Mouse (Mus musculus) brain, embryonic 14.5 days (tissue): ENCODE data around the gene 2610001J05Rik. TPM values are rescaled to one million over a fixed set of nuclear protein-coding genes. Genes with fewer than 3 reads are reported as not detected.

Experiments
- DNase-seq: peaks from one replicate; pipeline ENCODE4 v3.0.0-alpha.2; 2011; ENCODE audit warnings: low read depth
- CTCF ChIP-seq: fragments of 200-500 bp; IDR thresholded peaks from 2 replicates; pipeline ENCODE4 v1.5.1; 2012; ENCODE audit warnings: inconsistent platforms, mild to moderate bottlenecking, moderate library complexity, borderline replicate concordance; ENCODE audit not compliant: insufficient read depth, insufficient read length; ENCODE audit errors: extremely low read depth
- POLR2A ChIP-seq: fragments of 200-500 bp; IDR thresholded peaks from 2 replicates; pipeline ENCODE4 v1.6.1; 2012; ENCODE audit warnings: mild to moderate bottlenecking, inconsistent platforms, borderline replicate concordance; ENCODE audit not compliant: poor library complexity, insufficient read depth, insufficient read length, severe bottlenecking; ENCODE audit errors: extremely low read depth
- polyA plus RNA-seq: library from polyadenylated mRNA; depleted of rRNA; stranded (reverse); fragments of >200 nt; gene quantifications from 2 replicates; pipeline ENCODE4 v1.2.3, GENCODE M21; 2012; rRNA removed

Gene 2610001J05Rik
- 49.1 and 56.9 TPM in 2 replicates for polyA plus RNA-seq

DNA sequence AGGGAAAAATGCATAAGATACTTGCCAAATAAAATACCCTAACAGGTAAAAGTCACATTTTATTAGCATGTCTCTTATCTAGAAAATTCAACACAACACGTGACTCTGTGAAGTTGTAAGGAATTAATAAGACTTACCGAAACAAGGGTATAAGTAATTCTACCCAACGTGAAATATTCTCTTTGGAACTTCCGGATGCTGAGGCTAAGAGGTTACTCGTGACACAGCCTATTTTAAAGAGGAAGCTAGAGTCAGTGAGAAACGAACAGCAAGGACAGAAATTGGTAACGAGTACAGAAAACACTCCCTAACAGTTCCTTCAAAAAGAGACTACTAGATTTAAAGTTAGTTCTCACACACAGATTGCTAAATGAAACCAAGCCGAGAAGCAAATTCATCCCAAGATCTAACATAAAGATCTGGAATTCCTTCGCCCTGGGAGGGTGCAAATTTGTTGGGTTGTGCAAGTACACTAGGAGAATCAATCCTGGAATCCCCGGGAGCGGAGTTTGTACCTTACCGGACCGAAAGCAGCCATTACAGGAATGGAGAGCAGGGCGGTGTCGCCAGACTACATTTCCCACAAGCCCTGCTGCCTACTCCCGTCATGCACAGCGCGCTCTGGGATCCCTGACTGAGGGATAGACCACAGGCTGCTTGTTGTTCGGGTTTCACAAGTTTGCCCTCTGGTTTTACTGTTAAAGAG lies at the start of gene 2610001J05Rik:
Gene 2610001J05Rik, minus strand, starts transcription at position 600 of the 706 bp plus-strand sequence.
- TF ChIP-seq CTCF (no peak), POLR2A (peak; percentile 59; the same call in 1 of the 2 replicates)
- DNase-seq: peak; percentile 98

DNA sequence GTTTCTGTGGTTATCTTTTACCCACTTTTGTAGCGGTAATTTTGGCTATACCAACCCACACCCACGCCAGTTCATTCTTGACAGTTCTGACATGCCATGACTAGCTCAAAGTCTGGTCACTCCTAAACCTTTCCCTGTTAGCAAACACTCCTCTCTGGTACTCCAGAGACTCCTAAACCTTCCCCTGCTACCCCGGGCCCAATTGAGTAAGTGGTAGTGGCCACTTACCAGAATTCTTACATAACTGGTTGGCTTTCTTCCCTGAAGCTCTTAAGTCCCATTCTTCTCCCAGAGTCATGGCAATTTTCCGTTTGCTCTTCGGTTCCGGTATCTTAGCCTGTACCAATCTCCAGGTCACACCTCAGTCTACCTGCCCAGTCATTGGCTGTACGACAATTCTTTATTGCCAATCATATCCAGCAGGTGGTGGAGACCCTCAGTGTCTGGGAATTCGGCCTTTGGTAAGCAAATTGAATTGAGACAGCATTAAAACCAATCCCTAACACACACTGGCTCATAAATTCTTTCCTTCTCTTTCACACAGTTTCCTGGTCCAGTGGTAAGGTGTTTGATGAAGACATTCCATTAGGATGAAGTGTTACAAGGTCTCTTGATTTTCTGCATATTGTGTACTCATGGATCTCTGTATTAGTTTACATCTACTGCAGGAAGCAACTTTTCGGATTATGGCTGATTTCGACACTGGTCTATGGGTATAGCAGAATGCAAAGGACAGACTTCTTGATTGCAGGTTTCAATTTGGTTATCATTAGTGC lies 38.6 kb upstream of the 2610001J05Rik start:
- no peak for DNase-seq
- no peak for TF ChIP-seq CTCF
- no peak for TF ChIP-seq POLR2A

DNA sequence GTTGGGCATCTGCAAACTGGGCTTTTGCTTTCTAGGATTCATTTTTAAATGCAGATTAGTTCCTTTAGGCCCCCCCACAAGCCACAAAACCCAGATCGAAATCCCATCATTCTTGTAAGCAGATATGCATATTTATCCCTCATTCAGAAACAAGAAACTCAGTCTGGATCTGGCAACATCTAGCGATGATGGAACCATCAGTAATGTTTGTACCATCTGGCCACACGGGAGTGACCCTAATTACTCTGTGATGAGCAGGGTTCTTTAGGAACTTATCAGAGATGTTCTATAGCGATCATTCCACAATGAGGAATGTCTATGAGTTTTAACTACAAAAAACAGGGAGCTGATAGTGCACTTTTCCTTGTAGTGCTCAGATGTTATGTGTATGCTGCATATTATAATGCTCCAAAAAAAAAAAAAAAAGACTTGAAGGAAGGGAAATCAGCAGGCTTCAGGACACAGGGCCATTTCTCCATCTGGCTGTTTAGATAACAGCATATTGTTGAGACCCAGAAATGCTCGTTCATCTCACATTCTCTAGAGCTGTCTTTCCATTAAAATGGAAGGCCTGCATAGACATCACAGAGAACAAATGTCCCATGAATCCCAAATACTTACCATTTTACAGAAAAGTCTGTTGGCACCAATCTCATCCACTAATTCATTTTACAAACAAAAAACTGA lies 31.8 kb upstream of the 2610001J05Rik start:
- TF ChIP-seq POLR2A (no peak), CTCF (no peak)
- DNase-seq: no peak

DNA sequence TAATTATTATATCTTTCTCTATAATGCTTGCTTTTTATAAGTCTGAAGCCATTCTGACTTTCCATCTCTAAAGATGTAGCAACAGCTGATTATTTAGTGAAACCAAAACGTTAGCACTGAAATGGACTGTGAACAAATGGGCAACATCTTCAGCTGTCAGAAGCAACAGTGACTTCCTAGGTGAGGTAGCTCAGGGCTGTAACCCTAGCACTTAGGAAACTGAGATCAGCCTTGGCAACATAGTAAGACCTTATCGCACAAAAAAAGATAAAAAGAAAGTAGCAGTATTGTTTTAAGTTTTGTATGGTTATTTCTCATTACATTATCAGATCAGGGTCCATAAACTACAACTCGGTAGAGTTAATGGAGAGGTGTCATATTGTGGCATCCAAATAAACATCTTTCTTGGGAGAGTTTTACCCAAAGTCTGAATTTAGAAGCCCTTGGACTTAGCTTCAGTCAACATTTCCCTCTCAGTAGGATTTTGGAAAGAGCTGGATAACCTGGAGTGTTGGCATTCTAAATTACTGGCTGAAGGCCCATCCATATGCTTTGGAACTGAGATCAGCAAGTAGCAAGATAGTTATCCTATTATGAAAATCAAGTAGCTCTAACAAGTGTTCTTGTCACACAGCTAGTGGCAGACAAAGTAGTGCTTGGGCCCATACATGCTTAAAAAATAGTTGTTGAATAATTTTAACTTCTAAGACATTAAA lies 13.7 kb upstream of the 2610001J05Rik start:
- no peak for TF ChIP-seq CTCF
- no peak for TF ChIP-seq POLR2A
- DNase-seq: no peak

DNA sequence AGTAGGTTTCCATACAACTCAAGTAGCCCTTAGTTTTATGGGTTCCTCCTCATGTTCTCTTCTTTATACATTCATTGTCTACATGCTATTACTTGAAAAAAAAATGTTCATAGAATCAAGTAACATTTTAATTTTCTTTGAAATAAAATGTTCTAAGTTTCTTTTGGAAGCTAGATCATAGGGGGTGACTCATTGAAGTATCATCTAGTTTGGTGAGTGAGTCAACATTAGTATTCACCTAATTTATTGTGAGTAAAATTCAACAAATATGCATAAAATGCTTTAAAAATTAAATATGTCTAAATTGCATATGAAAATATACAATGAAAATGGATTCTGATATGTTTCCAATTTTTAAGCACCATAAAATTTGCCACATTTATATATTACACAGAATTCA lies 11.6 kb upstream of the 2610001J05Rik start:
- no peak for DNase-seq
- TF ChIP-seq CTCF (no peak), POLR2A (no peak)

DNA sequence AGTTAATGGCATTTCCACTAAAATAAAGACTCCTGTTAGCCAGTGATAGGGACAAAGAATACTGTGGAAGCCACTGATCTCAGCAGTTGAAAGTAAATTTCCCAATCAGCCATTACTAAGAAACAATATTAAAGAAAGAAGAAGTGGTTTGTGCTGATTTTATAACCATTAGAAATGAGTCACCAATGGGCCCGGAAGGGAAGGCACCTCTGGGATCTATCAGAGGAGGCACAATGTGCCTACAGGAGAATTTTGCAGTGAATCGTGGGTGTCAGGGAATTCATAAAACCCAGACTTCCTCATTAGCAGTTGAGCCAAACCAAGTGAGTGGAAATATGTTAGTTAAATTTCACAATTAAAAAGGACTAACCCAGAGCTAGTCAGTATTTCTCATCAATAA lies 2.6 kb upstream of the 2610001J05Rik start:
- TF ChIP-seq POLR2A: no peak
- TF ChIP-seq CTCF: no peak

DNA sequence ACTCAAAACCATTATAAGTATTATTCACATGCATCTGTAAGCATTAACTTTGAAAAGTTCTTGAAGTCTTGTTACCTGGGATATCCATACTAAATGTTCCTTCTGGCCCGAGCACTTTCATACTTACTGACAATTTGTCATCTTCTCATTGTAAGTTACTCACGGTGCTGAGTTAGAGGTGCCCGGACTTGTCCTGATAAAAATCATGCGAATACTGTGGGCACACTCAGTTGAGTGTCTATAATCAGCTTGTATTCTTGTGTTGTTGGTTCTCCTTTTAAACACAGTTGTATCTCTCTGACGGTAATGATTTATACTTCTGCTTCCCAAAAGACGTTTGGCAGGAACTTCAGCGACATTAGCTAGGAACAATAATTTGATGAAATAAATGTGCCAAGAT lies 758 bp upstream of the 2610001J05Rik start:
- TF ChIP-seq POLR2A: no peak
- TF ChIP-seq CTCF: no peak
- DNase-seq: peak; percentile 23

More for the DNA sequence above, 2.6 kb upstream of the 2610001J05Rik start:
- no peak for DNase-seq

DNA sequence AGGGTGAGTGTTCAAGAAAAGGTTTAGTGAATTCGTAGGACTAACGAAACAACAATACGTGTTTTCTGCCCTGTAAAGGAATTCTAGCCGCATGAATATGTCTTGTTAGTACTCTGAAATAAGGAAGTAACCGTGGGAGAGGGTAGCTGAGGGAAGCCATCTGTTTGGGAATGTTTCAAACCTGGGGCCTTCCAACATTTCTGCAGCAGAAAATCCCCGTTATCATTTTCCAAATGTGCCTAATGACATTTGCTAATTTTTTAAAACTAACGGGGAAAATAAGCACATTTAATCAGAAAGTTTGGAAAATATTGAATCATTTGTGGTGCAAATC lies 274 bp upstream of the 2610001J05Rik start:
- no peak for DNase-seq
- no peak for TF ChIP-seq CTCF
- no peak for TF ChIP-seq POLR2A

DNA sequence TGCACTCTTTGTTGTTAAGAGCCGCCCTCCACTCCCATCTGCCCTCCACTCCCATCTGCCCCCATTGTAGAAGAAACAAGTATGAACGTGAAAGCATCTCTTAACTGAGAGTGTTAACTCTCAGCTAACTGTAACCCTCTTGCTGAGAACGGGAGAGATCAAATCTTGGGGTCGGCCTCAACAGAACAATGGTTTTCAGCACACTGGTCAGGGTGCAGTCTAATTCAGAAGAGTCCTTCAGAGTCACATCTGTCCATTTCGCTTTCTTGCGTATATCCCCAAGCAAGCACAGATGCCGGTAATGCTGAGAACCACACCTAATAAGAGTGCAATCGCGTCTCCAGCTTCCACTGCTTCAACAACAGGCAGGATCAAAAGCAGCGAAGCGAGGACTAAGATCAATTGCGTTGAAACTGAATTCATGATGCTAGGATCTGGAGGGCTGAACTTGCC lies 1.0 kb downstream of the 2610001J05Rik start:
- no peak for TF ChIP-seq POLR2A
- no peak for TF ChIP-seq CTCF
- DNase-seq: peak; percentile 69

DNA sequence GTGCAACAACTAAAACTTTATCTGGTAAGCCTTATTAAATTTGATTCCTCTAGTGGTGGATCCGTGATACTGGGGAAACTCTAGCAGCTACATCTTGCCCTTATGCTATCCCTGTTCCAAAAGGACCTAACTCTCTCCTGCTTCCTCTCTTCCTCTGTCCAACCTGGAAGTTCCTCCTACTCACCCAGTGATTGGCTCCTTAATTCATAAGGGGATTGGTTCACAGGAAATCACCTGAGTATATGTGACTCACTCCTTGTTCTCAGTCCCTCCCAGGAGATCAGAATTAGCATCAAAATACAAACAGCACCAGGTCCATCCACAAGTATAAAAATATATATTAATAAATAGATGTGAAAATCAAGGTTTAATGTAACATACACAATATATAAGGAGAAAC lies 10.7 kb downstream of the 2610001J05Rik start:
- TF ChIP-seq POLR2A: no peak
- no peak for TF ChIP-seq CTCF
- DNase-seq: no peak
